Comparison of ENCODE assay signal across 8 mouse cellular contexts in the genomic region with DNA sequence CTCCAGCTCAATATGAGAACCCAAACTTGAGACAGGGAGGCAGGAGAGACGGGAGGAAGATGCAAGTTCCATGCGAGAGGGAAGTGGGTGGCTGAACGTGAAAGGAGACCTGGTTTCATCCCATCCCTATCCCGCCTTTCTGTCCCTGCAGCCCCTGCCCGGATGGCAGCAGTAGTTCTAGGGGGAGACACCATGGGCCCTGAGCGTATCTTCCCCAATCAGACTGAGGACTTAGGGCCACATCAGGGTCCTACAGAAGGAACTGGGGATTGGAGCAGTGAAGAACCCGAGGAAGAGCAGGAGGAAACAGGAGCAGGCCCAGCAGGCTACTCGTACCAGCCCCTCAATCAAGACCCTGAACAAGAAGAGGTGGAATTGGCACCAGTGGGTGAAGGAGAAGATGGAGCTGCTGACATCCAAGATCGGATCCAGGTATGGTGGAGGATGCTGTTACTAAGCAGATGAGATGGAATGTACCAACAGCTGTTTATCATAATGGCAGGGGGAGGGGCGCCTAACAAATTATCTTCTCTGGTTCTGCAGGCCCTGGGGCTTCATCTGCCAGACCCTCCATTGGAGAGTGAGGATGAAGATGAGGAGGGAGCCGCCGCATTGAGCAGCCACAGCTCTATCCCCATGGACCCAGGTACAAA. TPM values are rescaled to one million over a fixed set of nuclear protein-coding genes. Genes with fewer than 3 reads are reported as not detected.
DNase-seq lines count a peak whose midpoint lies in the region; ATAC-seq and TF ChIP-seq lines count a peak whose summit lies in the region.

No protein-coding gene starts in this region.

- peaks cover 47% of the 10 kb centered on the region for H3K4me1 ChIP-seq in erythroblast, embryonic 14.5 days (ENCODE audit: control insufficient read depth)
- H3K4me1 ChIP-seq in forebrain, embryonic 16.5 days (replicated peaks; ENCODE audit: control insufficient read depth, insufficient read depth, low read length) = peaks cover 27% of the 10 kb centered on the region
- H3K4me1 ChIP-seq in liver, embryonic 15.5 days (replicated peaks) = peaks cover 42% of the 10 kb centered on the region

- no peak for ATAC-seq in erythroblast, adult 5-6 weeks (replicated peaks; ENCODE audit: low FRiP score, poor library complexity, severe bottlenecking)
- no peak; the same call in 1 of the 2 replicates for ATAC-seq in forebrain, embryonic 16.5 days
- ATAC-seq in liver, embryonic 15.5 days (ENCODE audit: insufficient read depth) = no peak

- peak overlapping the region; percentile 94 for H3K4me3 ChIP-seq in erythroblast, embryonic 14.5 days (replicated peaks)
- H3K4me3 ChIP-seq in C2C12 (ENCODE audit: insufficient read depth, poor library complexity, severe bottlenecking) = peak overlapping the region; percentile 52
- peak overlapping the region; percentile 72 for H3K4me3 ChIP-seq in forebrain, embryonic 16.5 days (replicated peaks; ENCODE audit: low read length)
- H3K4me3 ChIP-seq in liver, embryonic 15.5 days (replicated peaks) = peak overlapping the region; percentile 89

- H3K79me2 ChIP-seq in C2C12 (ENCODE audit: control insufficient read depth, insufficient read depth) = peaks cover 47% of the 10 kb centered on the region

- no peaks in the 10 kb centered on the region for H3K9me3 ChIP-seq in erythroblast, embryonic 14.5 days (ENCODE audit: control insufficient read depth, low read length)
- H3K9me3 ChIP-seq in forebrain, embryonic 16.5 days (ENCODE audit: control insufficient read depth, low read length) = no peaks in the 10 kb centered on the region
- no peaks in the 10 kb centered on the region for H3K9me3 ChIP-seq in liver, embryonic 15.5 days (replicated peaks)

- peak overlapping the region; percentile 91 for H3K4me2 ChIP-seq in forebrain, embryonic 16.5 days (ENCODE audit: low read length)
- H3K4me2 ChIP-seq in liver, embryonic 15.5 days = peak overlapping the region; percentile 91

- DNase-seq in ovary, postnatal 10 days (ENCODE audit: low spot score) = no peak
- no peak for DNase-seq in frontal cortex, adult 2 months (ENCODE audit: extremely low spot score in 1 of 2, low spot score in 1 of 2)
- DNase-seq in adrenal gland, postnatal 10 days = no peak

- peak overlapping the region; percentile 59 for H3K9ac ChIP-seq in forebrain, embryonic 16.5 days (replicated peaks; ENCODE audit: low read depth, low read length)
- peak overlapping the region; percentile 78 for H3K9ac ChIP-seq in liver, embryonic 15.5 days

- peaks cover 66% of the 10 kb centered on the region for H3K36me3 ChIP-seq in erythroblast, embryonic 14.5 days (ENCODE audit: control insufficient read depth)
- H3K36me3 ChIP-seq in C2C12 (ENCODE audit: control insufficient read depth, insufficient read depth) = peaks cover 47% of the 10 kb centered on the region
- H3K36me3 ChIP-seq in forebrain, embryonic 16.5 days (ENCODE audit: control insufficient read depth, insufficient read depth) = peaks cover 15% of the 10 kb centered on the region
- peaks cover 56% of the 10 kb centered on the region for H3K36me3 ChIP-seq in liver, embryonic 15.5 days (replicated peaks)

- H3K27ac ChIP-seq in forebrain, embryonic 16.5 days (ENCODE audit: low read length) = 0 out of 2 replicates have a peak overlapping the region, but pooled peaks have one; percentile 60
- H3K27ac ChIP-seq in liver, embryonic 15.5 days (replicated peaks) = peak overlapping the region; percentile 91; the same call in 1 of the 2 replicates

- peaks cover 19% of the 10 kb centered on the region for H3K79me3 ChIP-seq in C2C12 (ENCODE audit: low read depth)

- TF ChIP-seq CTCF in C2C12 (IDR thresholded peaks at IDR 0.05; ENCODE audit: control insufficient read depth, insufficient read depth, insufficient read length) = no peak

- H3K27me3 ChIP-seq in erythroblast, embryonic 14.5 days (ENCODE audit: control insufficient read depth) = no peaks in the 10 kb centered on the region
- no peaks in the 10 kb centered on the region for H3K27me3 ChIP-seq in C2C12 (ENCODE audit: control insufficient read depth, insufficient read depth, insufficient read length)
- H3K27me3 ChIP-seq in forebrain, embryonic 16.5 days (replicated peaks; ENCODE audit: control insufficient read depth, insufficient read depth, low read length) = no peaks in the 10 kb centered on the region
- H3K27me3 ChIP-seq in liver, embryonic 15.5 days = no peaks in the 10 kb centered on the region

- WGBS in forebrain, embryonic 16.5 days = 24% methylated on average over 12 of the region's 12 CpGs
- WGBS in liver, embryonic 15.5 days (ENCODE audit: insufficient replicate concordance) = 21% methylated on average over 12 of the region's 12 CpGs

- H3ac ChIP-seq in C2C12 (ENCODE audit: control insufficient read depth, insufficient read length, low read depth) = peak overlapping the region; percentile 60

TF ChIP-seq in C2C12, 6 proteins besides CTCF, POLR2A, EP300 and RAD21:
- no peak for TF ChIP-seq MYOD1 (IDR thresholded peaks at IDR 0.05; ENCODE audit: control insufficient read depth, insufficient read length, low read depth)
- no peak for TF ChIP-seq USF1 (IDR thresholded peaks at IDR 0.05; ENCODE audit: low read depth)
- TF ChIP-seq FOSL1 (IDR thresholded peaks at IDR 0.05; ENCODE audit: insufficient read depth, low read length, poor library complexity, severe bottlenecking) = no peak
- no peak for TF ChIP-seq MYOG (IDR thresholded peaks at IDR 0.05; ENCODE audit: control insufficient read depth, extremely low read depth, insufficient read length)
- no peak for TF ChIP-seq MAX (IDR thresholded peaks at IDR 0.05)

RNA-seq across cellular contexts. Expression of gene Klhdc3, which starts 0.9 kb away (rescaled TPM):
- 21.0 and 23.8 TPM in 2 replicates for polyA plus RNA-seq in erythroblast, embryonic 14.5 days (2012)
- total RNA-seq in erythroblast, adult 5-6 weeks (2015; ENCODE audit: low replicate concordance) = 5.9 and 16.9 TPM in 2 replicates
- total RNA-seq in erythroblast, adult 5-6 weeks (2017; ENCODE audit: low replicate concordance) = 4.1 and 5.2 TPM in 2 replicates
- polyA plus RNA-seq in C2C12 (2012; fragmentation: generic; extraction: Trizol) = 58.6 TPM
- polyA plus RNA-seq in forebrain, embryonic 16.5 days (2015; fragmentation: Nextera tagmentation; extraction: Ambion mirVana) = 191 and 194 TPM in 2 replicates
- 53.4 and 57.4 TPM in 2 replicates for polyA plus RNA-seq in liver, embryonic 15.5 days (2015; fragmentation: Nextera tagmentation; extraction: Ambion mirVana)
- polyA plus RNA-seq in frontal cortex, adult 2 months (2012; rRNA removed) = 189 and 198 TPM in 2 replicates
- total RNA-seq in adrenal gland, postnatal 10 days (2021) = 100 to 1,000 TPM in 1 of 2 experiments, 10 to 100 TPM in 1; 97.0 to 110 TPM

RNA-seq across cellular contexts. Expression of gene Mea1, which starts 3.0 kb away (rescaled TPM):
- polyA plus RNA-seq in erythroblast, embryonic 14.5 days (2012) = 13.0 and 13.9 TPM in 2 replicates
- total RNA-seq in erythroblast, adult 5-6 weeks (2015; ENCODE audit: low replicate concordance) = 8.6 and 16.7 TPM in 2 replicates
- 15.1 and 24.5 TPM in 2 replicates for total RNA-seq in erythroblast, adult 5-6 weeks (2017; ENCODE audit: low replicate concordance)
- polyA plus RNA-seq in C2C12 (2012; fragmentation: generic; extraction: Trizol) = 141 TPM
- polyA plus RNA-seq in forebrain, embryonic 16.5 days (2015; fragmentation: Nextera tagmentation; extraction: Ambion mirVana) = 208 and 240 TPM in 2 replicates
- polyA plus RNA-seq in liver, embryonic 15.5 days (2015; fragmentation: Nextera tagmentation; extraction: Ambion mirVana) = 55.1 and 56.7 TPM in 2 replicates
- 151 and 157 TPM in 2 replicates for polyA plus RNA-seq in frontal cortex, adult 2 months (2012; rRNA removed)
- 10 to 100 TPM; 88.1 to 90.3 TPM for total RNA-seq in adrenal gland, postnatal 10 days (2021)

RNA-seq across cellular contexts. Expression of gene Rrp36, which starts 7.4 kb away (rescaled TPM):
- polyA plus RNA-seq in erythroblast, embryonic 14.5 days (2012) = 2.0 and 2.6 TPM in 2 replicates
- 2.1 and 7.9 TPM in 2 replicates for total RNA-seq in erythroblast, adult 5-6 weeks (2015; ENCODE audit: low replicate concordance)
- 7.7 and 11.3 TPM in 2 replicates for total RNA-seq in erythroblast, adult 5-6 weeks (2017; ENCODE audit: low replicate concordance)
- 45.8 TPM for polyA plus RNA-seq in C2C12 (2012; fragmentation: generic; extraction: Trizol)
- polyA plus RNA-seq in forebrain, embryonic 16.5 days (2015; fragmentation: Nextera tagmentation; extraction: Ambion mirVana) = 47.7 and 51.1 TPM in 2 replicates
- 21.5 and 22.6 TPM in 2 replicates for polyA plus RNA-seq in liver, embryonic 15.5 days (2015; fragmentation: Nextera tagmentation; extraction: Ambion mirVana)
- polyA plus RNA-seq in frontal cortex, adult 2 months (2012; rRNA removed) = 29.6 and 33.0 TPM in 2 replicates
- 10 to 100 TPM; 24.0 to 27.1 TPM for total RNA-seq in adrenal gland, postnatal 10 days (2021)

RNA-seq across cellular contexts. Expression of gene Ppp2r5d, which starts 23.3 kb away (rescaled TPM):
- 7.4 and 7.5 TPM in 2 replicates for polyA plus RNA-seq in erythroblast, embryonic 14.5 days (2012)
- total RNA-seq in erythroblast, adult 5-6 weeks (2015; ENCODE audit: low replicate concordance) = 5.4 and 9.2 TPM in 2 replicates
- total RNA-seq in erythroblast, adult 5-6 weeks (2017; ENCODE audit: low replicate concordance) = 7.4 and 10.9 TPM in 2 replicates
- polyA plus RNA-seq in C2C12 (2012; fragmentation: generic; extraction: Trizol) = 99.5 TPM
- polyA plus RNA-seq in forebrain, embryonic 16.5 days (2015; fragmentation: Nextera tagmentation; extraction: Ambion mirVana) = 87.5 and 96.6 TPM in 2 replicates
- 28.4 and 33.2 TPM in 2 replicates for polyA plus RNA-seq in liver, embryonic 15.5 days (2015; fragmentation: Nextera tagmentation; extraction: Ambion mirVana)
- polyA plus RNA-seq in frontal cortex, adult 2 months (2012; rRNA removed) = 95.4 and 95.5 TPM in 2 replicates
- 10 to 100 TPM; 43.7 to 49.7 TPM for total RNA-seq in adrenal gland, postnatal 10 days (2021)

RNA-seq across cellular contexts. Expression of gene Pex6, which starts 29.7 kb away (rescaled TPM):
- 1.5 and 1.7 TPM in 2 replicates for polyA plus RNA-seq in erythroblast, embryonic 14.5 days (2012)
- total RNA-seq in erythroblast, adult 5-6 weeks (2015; ENCODE audit: low replicate concordance) = 1.9 and 3.8 TPM in 2 replicates
- 2.8 and 3.9 TPM in 2 replicates for total RNA-seq in erythroblast, adult 5-6 weeks (2017; ENCODE audit: low replicate concordance)
- 24.7 TPM for polyA plus RNA-seq in C2C12 (2012; fragmentation: generic; extraction: Trizol)
- polyA plus RNA-seq in forebrain, embryonic 16.5 days (2015; fragmentation: Nextera tagmentation; extraction: Ambion mirVana) = 22.7 and 24.6 TPM in 2 replicates
- polyA plus RNA-seq in liver, embryonic 15.5 days (2015; fragmentation: Nextera tagmentation; extraction: Ambion mirVana) = 9.7 and 11.9 TPM in 2 replicates
- polyA plus RNA-seq in frontal cortex, adult 2 months (2012; rRNA removed) = 49.1 and 50.5 TPM in 2 replicates
- total RNA-seq in adrenal gland, postnatal 10 days (2021) = 10 to 100 TPM; 67.8 to 81.8 TPM
